In the genomic region with DNA sequence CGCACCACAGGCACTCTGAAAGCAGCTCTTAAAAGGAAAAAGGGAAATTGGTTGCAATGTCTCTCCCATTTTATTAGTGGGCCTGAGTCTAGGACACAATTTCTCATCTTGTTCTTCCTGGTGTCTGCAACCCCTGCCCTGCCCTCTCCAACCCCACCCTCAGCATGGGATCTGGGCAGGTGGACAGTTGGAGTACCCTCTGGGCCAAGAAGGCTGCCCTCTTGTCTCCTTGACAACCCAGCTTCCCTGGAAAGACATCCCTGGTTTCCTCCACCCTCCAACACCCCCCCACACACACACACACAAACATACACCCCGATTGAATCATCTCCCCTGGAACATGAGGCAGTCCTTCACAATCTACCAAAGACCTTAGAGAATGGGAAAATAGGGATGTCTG, we compare ENCODE assay signal across 14 mouse cellular contexts. TPM values are rescaled to one million over a fixed set of nuclear protein-coding genes. Genes with fewer than 3 reads are reported as not detected.
DNase-seq lines count a peak whose midpoint lies in the region; ATAC-seq and TF ChIP-seq lines count a peak whose summit lies in the region.
"Had no signal": no experiment of that assay in that cellular context is flagged by ENCODE, and none has a peak within 500 bp of the region (broad histone marks: within the 10 kb centered on the region; RNA-seq: fewer than 3 reads in every experiment).

No protein-coding gene starts in this region.

- H3K9me3 ChIP-seq in midbrain, embryonic 11.5 days (ENCODE audit: control insufficient read depth, low read length), result no peaks in the 10 kb centered on the region
- H3K9me3 ChIP-seq in midbrain, embryonic 16.5 days (replicated peaks; ENCODE audit: control insufficient read depth, low read length, poor library complexity, severe bottlenecking), result no peaks in the 10 kb centered on the region
- no peaks in the 10 kb centered on the region for H3K9me3 ChIP-seq in forebrain, embryonic 15.5 days
- no peaks in the 10 kb centered on the region for H3K9me3 ChIP-seq in hindbrain, embryonic 15.5 days
- no peaks in the 10 kb centered on the region for H3K9me3 ChIP-seq in neural tube, embryonic 12.5 days
- H3K9me3 ChIP-seq: G1E; heart, embryonic 12.5 days had no signal

- WGBS in midbrain, embryonic 11.5 days, result 65% methylated on average over 2 of the region's 2 CpGs
- 68% methylated on average over 2 of the region's 2 CpGs for WGBS in midbrain, embryonic 16.5 days
- 65% methylated on average over 2 of the region's 2 CpGs for WGBS in forebrain, embryonic 15.5 days
- 63% methylated on average over 2 of the region's 2 CpGs for WGBS in hindbrain, embryonic 15.5 days
- 55% methylated on average over 2 of the region's 2 CpGs for WGBS in neural tube, embryonic 12.5 days

- no peak overlapping the region for H3K9ac ChIP-seq in midbrain, embryonic 11.5 days (ENCODE audit: low read length)
- no peak overlapping the region for H3K9ac ChIP-seq in midbrain, embryonic 16.5 days (ENCODE audit: low read depth, low read length)
- no peak overlapping the region for H3K9ac ChIP-seq in forebrain, embryonic 15.5 days (replicated peaks)
- H3K9ac ChIP-seq in hindbrain, embryonic 15.5 days, result no peak overlapping the region
- H3K9ac ChIP-seq in neural tube, embryonic 12.5 days, result no peak overlapping the region
- H3K9ac ChIP-seq: heart, embryonic 12.5 days had no signal

- intact Hi-C loops in left cerebral cortex, adult 2 months (cut with DNase I), result no loop called here

- no peak for ATAC-seq in midbrain, embryonic 11.5 days (ENCODE audit: low FRiP score)
- no peak for ATAC-seq in midbrain, embryonic 16.5 days
- ATAC-seq in forebrain, embryonic 15.5 days (replicated peaks), result no peak
- no peak for ATAC-seq in hindbrain, embryonic 15.5 days (ENCODE audit: low FRiP score, low read depth)
- no peak for ATAC-seq in neural tube, embryonic 12.5 days (ENCODE audit: low FRiP score, low read depth)
- ATAC-seq in granulocyte monocyte progenitor cell, adult 5-6 weeks (replicated peaks; ENCODE audit: poor library complexity, severe bottlenecking), result no peak

- H3K4me2 ChIP-seq in midbrain, embryonic 11.5 days, result no peak overlapping the region
- no peak overlapping the region for H3K4me2 ChIP-seq in midbrain, embryonic 16.5 days (ENCODE audit: low read length)
- H3K4me2 ChIP-seq in forebrain, embryonic 15.5 days (replicated peaks), result no peak overlapping the region
- H3K4me2 ChIP-seq in hindbrain, embryonic 15.5 days, result no peak overlapping the region
- H3K4me2 ChIP-seq in neural tube, embryonic 12.5 days (replicated peaks), result no peak overlapping the region
- H3K4me2 ChIP-seq: heart, embryonic 12.5 days had no signal

- no peak for TF ChIP-seq CTCF in left cerebral cortex, adult 2 months (IDR thresholded peaks at IDR 0.05)

- DNase-seq in midbrain, embryonic 11.5 days (ENCODE audit: low spot score, missing footprints), result no peak
- DNase-seq in left cerebral cortex, adult 2 months (ENCODE audit: extremely low spot score in 1 of 2, low spot score in 2 of 2), result no peak
- no peak for DNase-seq in gastrocnemius, postnatal 25 days
- DNase-seq: gastrocnemius, postnatal 36 days; heart, postnatal 36 days; layer of hippocampus, adult 9-11 months; thymus, adult 18-20 months had no signal

- H3K27ac ChIP-seq in midbrain, embryonic 11.5 days (ENCODE audit: low read depth, low read length), result peak overlapping the region; percentile 94
- H3K27ac ChIP-seq in midbrain, embryonic 16.5 days (ENCODE audit: low read length), result no peak overlapping the region
- peak overlapping the region; percentile 86; the same call in 1 of the 2 replicates for H3K27ac ChIP-seq in forebrain, embryonic 15.5 days (replicated peaks)
- peak overlapping the region; percentile 76 for H3K27ac ChIP-seq in hindbrain, embryonic 15.5 days (replicated peaks)
- peak overlapping the region; percentile 63; the same call in 1 of the 2 replicates for H3K27ac ChIP-seq in neural tube, embryonic 12.5 days
- no peak overlapping the region for H3K27ac ChIP-seq in left cerebral cortex, adult 2 months

- no peak overlapping the region for H3K4me3 ChIP-seq in midbrain, embryonic 11.5 days (ENCODE audit: low read depth, low read length)
- no peak overlapping the region for H3K4me3 ChIP-seq in midbrain, embryonic 16.5 days (ENCODE audit: low read depth, low read length)
- H3K4me3 ChIP-seq in forebrain, embryonic 15.5 days, result no peak overlapping the region
- H3K4me3 ChIP-seq in hindbrain, embryonic 15.5 days, result no peak overlapping the region
- no peak overlapping the region for H3K4me3 ChIP-seq in neural tube, embryonic 12.5 days
- H3K4me3 ChIP-seq in left cerebral cortex, adult 2 months, result no peak overlapping the region
- H3K4me3 ChIP-seq: heart, embryonic 12.5 days had no signal

- H3K36me3 ChIP-seq in midbrain, embryonic 11.5 days (ENCODE audit: control insufficient read depth, insufficient read depth, low read length), result no peaks in the 10 kb centered on the region
- H3K36me3 ChIP-seq in midbrain, embryonic 16.5 days (ENCODE audit: control insufficient read depth, insufficient read depth, low read length), result no peaks in the 10 kb centered on the region
- H3K36me3 ChIP-seq in forebrain, embryonic 15.5 days, result no peaks in the 10 kb centered on the region
- H3K36me3 ChIP-seq in hindbrain, embryonic 15.5 days, result no peaks in the 10 kb centered on the region
- no peaks in the 10 kb centered on the region for H3K36me3 ChIP-seq in neural tube, embryonic 12.5 days
- H3K36me3 ChIP-seq: G1E; heart, embryonic 12.5 days had no signal

- H3K4me1 ChIP-seq in midbrain, embryonic 11.5 days (ENCODE audit: control insufficient read depth, insufficient read depth, low read length), result peaks cover 66% of the 10 kb centered on the region
- H3K4me1 ChIP-seq in midbrain, embryonic 16.5 days (ENCODE audit: control insufficient read depth, insufficient read depth, low read length), result peaks cover 49% of the 10 kb centered on the region
- peaks cover 74% of the 10 kb centered on the region for H3K4me1 ChIP-seq in forebrain, embryonic 15.5 days
- peaks cover 72% of the 10 kb centered on the region for H3K4me1 ChIP-seq in hindbrain, embryonic 15.5 days (replicated peaks)
- H3K4me1 ChIP-seq in neural tube, embryonic 12.5 days, result peaks cover 72% of the 10 kb centered on the region

- H3K27me3 ChIP-seq in midbrain, embryonic 11.5 days (ENCODE audit: control insufficient read depth, insufficient read depth, low read length), result no peaks in the 10 kb centered on the region
- H3K27me3 ChIP-seq in midbrain, embryonic 16.5 days (ENCODE audit: control insufficient read depth, insufficient read depth, low read depth, low read length), result no peaks in the 10 kb centered on the region
- no peaks in the 10 kb centered on the region for H3K27me3 ChIP-seq in forebrain, embryonic 15.5 days
- no peaks in the 10 kb centered on the region for H3K27me3 ChIP-seq in hindbrain, embryonic 15.5 days
- peaks cover 4% of the 10 kb centered on the region; the same call in 1 of the 2 replicates for H3K27me3 ChIP-seq in neural tube, embryonic 12.5 days (replicated peaks)

RNA-seq across cellular contexts. Expression of a gene that starts 11.6 kb away (rescaled TPM):
- polyA plus RNA-seq in midbrain, embryonic 11.5 days (2014; fragmentation: Nextera tagmentation; extraction: Ambion mirVana), result 179 and 191 TPM in 2 replicates
- polyA plus RNA-seq in midbrain, embryonic 16.5 days (2015; fragmentation: Nextera tagmentation; extraction: Ambion mirVana), result 125 and 139 TPM in 2 replicates
- polyA plus RNA-seq in forebrain, embryonic 15.5 days (2015; fragmentation: Nextera tagmentation; extraction: Ambion mirVana), result 90.5 and 110 TPM in 2 replicates
- polyA plus RNA-seq in hindbrain, embryonic 15.5 days (2015; fragmentation: Nextera tagmentation; extraction: Ambion mirVana), result 86.6 and 123 TPM in 2 replicates
- polyA plus RNA-seq in neural tube, embryonic 12.5 days (2016; fragmentation: Nextera tagmentation; extraction: Ambion mirVana), result 144 and 230 TPM in 2 replicates
- total RNA-seq in left cerebral cortex, adult 2 months (2021), result 100 to 1,000 TPM; 111 to 112 TPM
- 1 to 10 TPM; 3.5 to 7.0 TPM for total RNA-seq in gastrocnemius, postnatal 25 days (2021)
- 3.6 and 4.5 TPM in 2 replicates for total RNA-seq in granulocyte monocyte progenitor cell, adult 5-6 weeks (2014; fragmentation: Nextera tagmentation)
- 0.39 and 0.82 TPM in 2 replicates for total RNA-seq in granulocyte monocyte progenitor cell, adult 5-6 weeks (2017)
- total RNA-seq: G1E had no signal
- polyA plus RNA-seq: G1E had no signal

Comparison
In these comparisons a context has a peak if more than half of its experiments do, and no peak if none do; other contexts are left out.
1. H3K27ac ChIP-seq: peak in midbrain, embryonic 11.5 days (single experiment), forebrain, embryonic 15.5 days (single experiment), hindbrain, embryonic 15.5 days (single experiment) and neural tube, embryonic 12.5 days (single experiment); none in midbrain, embryonic 16.5 days (single experiment) and left cerebral cortex, adult 2 months (single experiment).